Mouse (Mus musculus) liver, embryonic 14.5 days (tissue): ENCODE results near the gene Stard3. TPM values are rescaled to one million over a fixed set of nuclear protein-coding genes. Genes with fewer than 3 reads are reported as not detected.

Experiments used
- ATAC-seq: fragments of 200-750 bp; cut with Nextera tagmentation; 2 replicates; pipeline ENCODE4 v1.8.0; 2017; ENCODE audit warnings: moderate number of reproducible peaks, mild to moderate bottlenecking, moderate library complexity; ENCODE audit not compliant: insufficient read depth
- DNase-seq, 3 experiments: peaks; one replicate each; pipeline ENCODE4 v3.0.0-alpha.2; 2012 to 2013; ENCODE audit warnings: low read depth in 3 of 3, low spot score in 3 of 3
- H3K27ac ChIP-seq: fragments of 300-500 bp; sonication (generic); 2 replicates; pipeline ENCODE4 v1.5.1; 2014; ENCODE audit warnings: moderate library complexity, mild to moderate bottlenecking, control low read depth, inconsistent platforms
- H3K27me3 ChIP-seq: fragments of 300-500 bp; sonication (generic); 2 replicates; pipeline ENCODE4 v1.6.1; 2014; ENCODE audit warnings: mild to moderate bottlenecking, low read length, moderate library complexity; ENCODE audit not compliant: control insufficient read depth, insufficient read depth
- H3K36me3 ChIP-seq: fragments of 300-500 bp; sonication (generic); replicated peaks from 2 replicates; pipeline ENCODE4 v1.6.1; 2014; ENCODE audit warnings: low read depth; ENCODE audit not compliant: control insufficient read depth, insufficient read depth
- H3K4me1 ChIP-seq, 2 experiments: fragments of 200-500 bp in 1 of 2; fragments of 300-500 bp in 1 of 2; sonication (generic) in 1 of 2; replicated peaks; 2 replicates each; pipeline ENCODE4 v1.6.1; 2012 to 2014; ENCODE audit warnings: antibody characterized with exemption in 1 of 2, inconsistent platforms in 1 of 2, low read length in 1 of 2; ENCODE audit not compliant: control insufficient read depth in 2 of 2, insufficient read depth in 2 of 2
- H3K4me2 ChIP-seq: fragments of 300-500 bp; sonication (generic); 2 replicates; pipeline ENCODE4 v1.6.1; 2014; ENCODE audit warnings: low read depth, mild to moderate bottlenecking, control low read depth, moderate library complexity
- H3K4me3 ChIP-seq, 2 experiments: fragments of 200-500 bp in 1 of 2; fragments of 300-500 bp in 1 of 2; sonication (generic) in 1 of 2; 2 replicates each; pipeline ENCODE4 v1.5.1; 2012 to 2014; ENCODE audit warnings: low read depth in 2 of 2, low read length in 2 of 2, mild to moderate bottlenecking in 2 of 2, control low read depth in 1 of 2, inconsistent platforms in 1 of 2, moderate library complexity in 1 of 2; ENCODE audit not compliant: insufficient read depth in 1 of 2
- H3K9ac ChIP-seq: fragments of 300-500 bp; sonication (generic); replicated peaks from 2 replicates; pipeline ENCODE4 v1.6.1; 2014; ENCODE audit warnings: mild to moderate bottlenecking, control low read depth, moderate library complexity
- H3K9me3 ChIP-seq: fragments of 300-500 bp; sonication (generic); 2 replicates; pipeline ENCODE4 v1.6.1; 2016; ENCODE audit warnings: low read length, mixed read lengths; ENCODE audit not compliant: control insufficient read depth
- CTCF ChIP-seq: IDR thresholded peaks from 2 replicates; pipeline ENCODE4 v1.5.1; 2016; ENCODE audit warnings: antibody characterized with exemption, low read depth, control low read depth
- EP300 ChIP-seq: IDR thresholded peaks from 2 replicates; pipeline ENCODE4 v1.6.1; 2016; ENCODE audit warnings: antibody characterized with exemption, low read depth
- WGBS: fragments of 180-500 bp; shearing (Covaris S2); extraction: QIAGEN DNeasy Blood & Tissue Kit; methylation state at CpG from one replicate; pipeline ENCODE4 v1.1.7; 2014; ENCODE audit not compliant: insufficient replicate concordance; 5-methylcytosine and 5-hydroxymethylcytosine counted together
- polyA plus RNA-seq, 2 experiments: library from polyadenylated mRNA; depleted of rRNA in 1 of 2; stranded (reverse) in 1 of 2; unstranded in 1 of 2; fragments of >200 nt; fragmentation: Nextera tagmentation in 1 of 2; extraction: Ambion mirVana in 1 of 2; gene quantifications; 2 replicates each; pipeline versions ENCODE4 v1.2.1 to v1.2.3; 2012 to 2014

Stard3 gene
- polyA plus RNA-seq, 2 experiments: 11.6 to 16.8 TPM

DNA sequence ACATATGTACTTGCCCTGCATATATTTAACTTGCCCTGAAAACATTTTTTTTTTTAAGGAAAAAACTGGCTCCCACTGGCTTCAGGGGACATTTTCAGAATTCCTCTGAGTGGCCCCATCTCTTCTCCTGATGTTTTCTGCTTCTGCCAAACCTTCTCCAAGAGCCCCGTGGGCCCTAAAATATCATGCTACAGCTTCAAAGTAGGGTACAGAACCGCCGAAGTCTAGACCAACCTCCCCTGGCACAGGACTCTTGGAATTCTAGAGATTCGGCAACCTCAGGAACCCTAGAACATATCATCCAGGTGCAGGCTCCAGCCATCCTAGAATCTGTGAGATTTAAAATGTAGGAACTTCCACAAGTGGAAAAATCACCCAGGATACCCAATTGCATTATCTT, 38.6 kb upstream of the Stard3 start:
- Histone ChIP-seq H3K9ac (no peak overlapping the region), H3K27ac (no peak overlapping the region), H3K27me3 (peaks cover 91% of the 10 kb centered on the region), H3K4me1 (no peaks in the 10 kb centered on the region), H3K36me3 (no peaks in the 10 kb centered on the region), H3K9me3 (no peaks in the 10 kb centered on the region), H3K4me3 (no peak overlapping the region), H3K4me2 (no peak overlapping the region)
- TF ChIP-seq EP300 (no peak), CTCF (no peak)
- ATAC-seq (no peak), DNase-seq (no peak)
- 10% methylated on average over 4 of the region's 4 CpGs for WGBS

DNA sequence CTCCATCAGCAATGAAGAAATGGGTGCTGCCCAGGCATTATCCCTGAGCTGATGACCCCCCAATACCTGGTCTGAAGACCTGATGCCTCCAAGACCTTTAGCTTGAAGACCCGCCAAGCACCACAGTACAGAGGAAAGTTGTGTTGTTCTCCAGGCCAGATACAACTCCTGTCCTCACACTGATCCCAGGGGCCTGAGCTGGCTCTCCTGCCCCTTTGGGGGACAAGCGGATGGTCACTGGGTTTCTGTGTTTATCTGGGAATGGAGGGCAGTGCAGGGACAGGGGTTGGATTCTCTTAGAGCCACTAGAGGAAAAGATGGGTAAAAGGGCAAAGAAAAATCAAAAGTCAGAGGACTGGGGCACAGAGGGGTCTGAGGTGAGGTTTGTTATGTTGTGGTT, 38.2 kb upstream of the Stard3 start:
- DNase-seq (no peak), ATAC-seq (no peak)
- Histone ChIP-seq H3K4me2 (no peak overlapping the region), H3K27me3 (peaks cover 95% of the 10 kb centered on the region), H3K9me3 (no peaks in the 10 kb centered on the region), H3K9ac (no peak overlapping the region), H3K36me3 (no peaks in the 10 kb centered on the region), H3K4me3 (no peak overlapping the region), H3K4me1 (no peaks in the 10 kb centered on the region), H3K27ac (no peak overlapping the region)
- WGBS: 2% methylated on average over 2 of the region's 2 CpGs
- no peak for TF ChIP-seq CTCF
- no peak for TF ChIP-seq EP300

DNA sequence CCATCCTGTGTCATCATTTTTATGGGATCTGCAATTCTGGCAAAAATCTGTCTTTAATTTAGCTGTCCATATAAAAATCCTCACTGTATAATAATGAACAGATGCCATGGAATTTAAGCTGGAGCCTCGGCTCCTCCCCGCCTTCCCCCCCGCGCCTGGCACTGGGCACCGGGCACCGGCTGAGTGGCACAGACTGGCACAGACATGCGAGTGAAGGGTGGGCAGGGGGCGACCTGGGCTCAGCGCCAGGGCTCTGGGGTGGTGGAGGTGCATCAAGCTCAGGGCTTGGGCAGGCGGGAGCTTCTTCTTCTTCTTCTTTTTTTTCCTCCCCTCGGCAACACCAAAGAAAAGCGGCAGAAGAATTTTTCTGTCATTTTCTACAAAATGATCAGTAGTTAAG, 37.8 kb upstream of the Stard3 start:
- Histone ChIP-seq H3K9me3 (no peaks in the 10 kb centered on the region), H3K4me3 (no peak overlapping the region), H3K27ac (no peak overlapping the region), H3K4me1 (no peaks in the 10 kb centered on the region), H3K36me3 (no peaks in the 10 kb centered on the region), H3K27me3 (peaks cover 96% of the 10 kb centered on the region), H3K4me2 (no peak overlapping the region), H3K9ac (no peak overlapping the region)
- ATAC-seq (no peak), DNase-seq (no peak)
- WGBS: 15% methylated on average over 12 of the region's 12 CpGs
- TF ChIP-seq CTCF: no peak

DNA sequence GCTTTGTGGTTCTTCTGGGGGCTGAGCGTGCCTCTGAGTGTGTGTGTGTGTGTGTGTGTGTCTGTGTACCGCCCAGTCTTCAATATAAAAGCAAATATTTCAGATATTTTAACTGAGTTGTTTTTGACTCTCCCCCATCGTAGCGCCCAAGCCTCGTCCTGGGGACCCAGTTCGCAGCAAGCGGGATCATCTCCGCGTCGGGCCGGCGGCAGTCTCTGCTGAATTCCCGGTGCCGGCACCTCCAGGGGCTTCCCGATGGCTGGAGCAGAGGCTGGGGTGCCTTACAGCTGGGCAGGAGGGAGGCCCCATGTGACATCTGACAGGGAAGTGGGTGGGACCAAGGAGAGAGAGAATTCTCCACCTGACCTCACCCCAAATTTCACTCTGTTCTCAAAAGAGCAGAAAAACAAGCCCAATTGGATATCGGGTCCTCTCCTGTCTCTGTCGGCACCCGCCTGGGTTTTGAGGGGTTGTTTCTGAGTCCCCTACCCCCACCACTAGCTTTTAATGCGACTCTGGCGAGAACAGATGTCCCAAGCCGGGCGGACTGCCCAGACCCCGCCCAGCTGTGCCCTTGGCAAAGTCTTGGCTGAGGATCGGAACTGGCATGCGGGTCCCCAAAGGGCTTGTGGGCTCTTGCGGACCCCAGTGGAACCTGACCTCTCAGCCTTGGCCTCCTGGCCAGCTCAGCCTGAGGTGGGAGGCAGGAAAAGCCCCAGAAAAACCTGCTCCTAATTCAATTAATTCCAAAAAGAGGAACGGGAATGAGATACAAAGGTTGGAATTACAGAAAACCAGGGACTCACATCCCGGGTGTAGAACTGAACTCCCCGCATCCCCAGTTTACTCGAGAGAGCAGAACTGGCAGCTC, 37.1 kb upstream of the Stard3 start:
- 2% methylated on average over 30 of the region's 30 CpGs for WGBS
- H3K36me3 ChIP-seq: no peaks in the 10 kb centered on the region
- H3K4me3 ChIP-seq: no peak overlapping the region
- TF ChIP-seq EP300: no peak
- no peak for TF ChIP-seq CTCF
- H3K9me3 ChIP-seq: no peaks in the 10 kb centered on the region
- H3K9ac ChIP-seq: no peak overlapping the region
- H3K27me3 ChIP-seq: peaks cover 98% of the 10 kb centered on the region
- DNase-seq (no peak), ATAC-seq (no peak)
- H3K27ac ChIP-seq: no peak overlapping the region
- no peak overlapping the region for H3K4me2 ChIP-seq
- H3K4me1 ChIP-seq: no peaks in the 10 kb centered on the region

DNA sequence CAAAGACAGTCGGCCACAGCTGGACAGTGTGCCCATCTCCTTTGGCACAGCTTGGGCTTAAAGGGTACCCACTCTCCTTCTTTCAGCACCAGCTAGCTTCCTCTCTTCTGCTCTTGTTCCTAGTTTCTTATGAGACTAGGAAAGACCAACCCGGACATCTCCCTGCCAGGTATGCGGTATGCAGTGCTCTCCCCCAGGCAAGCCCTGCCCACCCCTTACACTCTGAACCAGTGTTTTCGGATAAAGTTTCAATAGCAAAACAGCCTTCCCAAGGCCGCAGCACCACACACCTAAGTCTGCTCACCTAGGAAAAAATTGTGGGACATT, 36.5 kb upstream of the Stard3 start:
- ATAC-seq (no peak), DNase-seq (no peak)
- no peaks in the 10 kb centered on the region for H3K4me1 ChIP-seq
- H3K27me3 ChIP-seq: peaks cover 98% of the 10 kb centered on the region
- H3K9ac ChIP-seq: no peak overlapping the region
- H3K36me3 ChIP-seq: no peaks in the 10 kb centered on the region
- 9% methylated on average over 5 of the region's 5 CpGs for WGBS
- H3K27ac ChIP-seq: no peak overlapping the region
- no peak overlapping the region for H3K4me2 ChIP-seq
- no peak overlapping the region for H3K4me3 ChIP-seq
- no peaks in the 10 kb centered on the region for H3K9me3 ChIP-seq
- no peak for TF ChIP-seq EP300
- no peak for TF ChIP-seq CTCF
